Mouse (Mus musculus): ENCODE measurements around the gene Cables2. TPM values are rescaled to one million over a fixed set of nuclear protein-coding genes. Genes with fewer than 3 reads are reported as not detected.

The Cables2 gene
- polyA plus RNA-seq (2017; shearing (Covaris generic)), result 75.3 TPM

GRCm38 (mm10) chr2:180273394-180274244 is at the start of gene Cables2:
Cables2 (minus strand) TSS chr2:180273496.

GRCm38 (mm10) chr2:180289440-180290108 is 16.3 kb upstream of the Cables2 start, which contains the start of gene Rbbp8nl:
Rbbp8nl (minus strand) TSS chr2:180289879.

GRCm38 (mm10) chr2:180257001-180257521 is 16.2 kb downstream of the Cables2 start, which contains the start of gene Rps21:
Rps21 (plus strand) TSS chr2:180257377.

DNA sequence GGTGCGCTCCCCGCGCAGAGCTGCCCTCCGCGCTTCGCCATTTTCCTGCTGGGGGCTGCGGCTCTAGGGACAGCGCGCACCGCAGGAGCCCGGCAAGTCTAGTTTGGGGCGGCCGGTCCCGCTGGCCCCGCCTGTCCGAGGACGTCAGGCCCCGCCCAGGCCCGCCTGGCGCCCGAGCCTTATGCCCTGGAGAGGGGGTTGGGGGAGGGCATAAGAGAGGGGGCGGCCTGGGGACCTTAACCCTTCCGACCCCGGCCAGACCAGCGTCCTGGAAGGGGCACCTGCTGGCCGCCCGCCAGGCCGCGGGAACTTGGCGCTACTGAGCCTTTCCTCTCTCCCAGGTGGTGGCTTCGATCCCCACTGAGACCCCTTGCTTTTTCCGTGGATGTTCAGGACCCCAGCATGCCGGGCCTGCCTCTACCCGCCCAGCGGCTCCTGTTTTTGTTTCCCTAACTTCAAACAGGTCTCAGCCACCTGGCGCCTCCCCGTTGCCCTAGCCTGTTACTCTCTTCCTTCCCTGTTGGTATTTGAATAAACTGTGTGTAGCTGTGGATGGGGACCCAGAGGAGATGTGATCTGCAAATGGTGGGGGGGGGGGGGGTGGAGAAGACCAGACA is 47.4 kb downstream of the Cables2 start, which contains the start of gene Lama5:
TSS of gene Lama5 (minus strand) at position 98 of the 617 bp plus-strand sequence.

Other genes starting within 250 kb of the Cables2 start
- gene Lsm14b, start 248.5 kb downstream of the Cables2 start, polyA plus RNA-seq (2017; shearing (Covaris generic)), result 5.2 TPM
- 355 TPM for gene Psma7, start 231.1 kb downstream of the Cables2 start, polyA plus RNA-seq (2017; shearing (Covaris generic))
- 4.0 TPM for gene Ss18l1, start 231.0 kb downstream of the Cables2 start, polyA plus RNA-seq (2017; shearing (Covaris generic))
- gene Mtg2, start 202.9 kb downstream of the Cables2 start, polyA plus RNA-seq (2017; shearing (Covaris generic)), result 38.8 TPM
- not detected for gene Hrh3, start 169.0 kb downstream of the Cables2 start, polyA plus RNA-seq (2017; shearing (Covaris generic))
- 35.2 TPM for gene Osbpl2, start 154.2 kb downstream of the Cables2 start, polyA plus RNA-seq (2017; shearing (Covaris generic))
- 163 TPM for gene Adrm1, start 102.0 kb downstream of the Cables2 start, polyA plus RNA-seq (2017; shearing (Covaris generic))
- gene Lama5, start 47.6 kb downstream of the Cables2 start, polyA plus RNA-seq (2017; shearing (Covaris generic)), result not detected
- gene Rps21, start 16.1 kb downstream of the Cables2 start, polyA plus RNA-seq (2017; shearing (Covaris generic)), result 785 TPM
- gene Rbbp8nl, start 16.4 kb upstream of the Cables2 start, polyA plus RNA-seq (2017; shearing (Covaris generic)), result not detected
- not detected for gene Gata5, start 61.2 kb upstream of the Cables2 start, polyA plus RNA-seq (2017; shearing (Covaris generic))
- gene Slco4a1, start 182.7 kb upstream of the Cables2 start, polyA plus RNA-seq (2017; shearing (Covaris generic)), result 6.4 TPM
- gene Ntsr1, start 226.5 kb upstream of the Cables2 start, polyA plus RNA-seq (2017; shearing (Covaris generic)), result 0.22 TPM